In the genomic region with DNA sequence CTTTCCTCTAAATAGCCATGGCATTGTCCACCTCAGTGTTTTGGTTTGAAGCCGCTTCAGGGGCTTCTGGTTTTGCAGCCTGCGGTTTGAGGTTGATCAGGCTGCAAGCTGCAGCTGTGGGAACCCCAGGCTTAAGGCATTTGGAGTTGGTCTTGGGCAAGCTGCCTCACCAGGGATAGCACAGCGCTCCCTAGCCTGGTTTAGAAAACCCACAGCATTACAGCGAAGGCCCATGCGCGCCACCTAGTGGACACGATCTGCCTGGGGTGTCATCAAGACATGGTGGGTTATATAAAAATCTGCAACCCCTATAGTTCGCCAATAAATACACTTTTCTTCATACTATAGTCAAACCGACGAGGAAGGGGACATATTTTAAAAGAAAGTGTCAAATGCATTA, we compare ENCODE assay signal across 8 mouse cellular contexts.
A peak's percentile ranks its signal among the peaks of the same experiment; 100 is the strongest.
DNase-seq lines count a peak whose midpoint lies in the region; ATAC-seq and TF ChIP-seq lines count a peak whose summit lies in the region.

No protein-coding gene starts in this region.

- H3K36me3 ChIP-seq in C2C12 (ENCODE audit: control insufficient read depth, insufficient read depth) = no peaks in the 10 kb centered on the region
- H3K36me3 ChIP-seq in heart, embryonic 11.5 days (ENCODE audit: control insufficient read depth, insufficient read depth, low read length) = no peaks in the 10 kb centered on the region
- H3K36me3 ChIP-seq in kidney, embryonic 15.5 days = no peaks in the 10 kb centered on the region

- no peak; the same call in 1 of the 2 replicates for ATAC-seq in heart, embryonic 11.5 days (replicated peaks; ENCODE audit: insufficient number of reproducible peaks, low FRiP score, low TSS enrichment)
- ATAC-seq in kidney, embryonic 15.5 days (replicated peaks; ENCODE audit: low FRiP score) = peak; percentile 57; the same call in 1 of the 2 replicates

- H3K9me3 ChIP-seq in heart, embryonic 11.5 days (replicated peaks; ENCODE audit: control insufficient read depth, low read length) = no peaks in the 10 kb centered on the region
- H3K9me3 ChIP-seq in kidney, embryonic 15.5 days (replicated peaks) = no peaks in the 10 kb centered on the region

- no peak for TF ChIP-seq POLR2A in bone marrow macrophage, adult 2 months (IDR thresholded peaks at IDR 0.05; ENCODE audit: borderline replicate concordance, low read depth, low read length)
- no peak for TF ChIP-seq POLR2A in embryonic fibroblast, embryonic 13.5 days (IDR thresholded peaks at IDR 0.05; ENCODE audit: low read depth, low read length)

- H3K79me2 ChIP-seq in C2C12 (ENCODE audit: control insufficient read depth, insufficient read depth) = no peaks in the 10 kb centered on the region

- 5% methylated on average over 10 of the region's 10 CpGs for WGBS in heart, embryonic 11.5 days (ENCODE audit: insufficient replicate concordance)
- WGBS in kidney, embryonic 15.5 days = 7% methylated on average over 10 of the region's 10 CpGs

- H3ac ChIP-seq in C2C12 (ENCODE audit: control insufficient read depth, insufficient read length, low read depth) = no peak overlapping the region

- H3K27ac ChIP-seq in bone marrow macrophage, adult 2 months (ENCODE audit: insufficient read depth, low read depth, low read length) = no peak overlapping the region
- no peak overlapping the region for H3K27ac ChIP-seq in embryonic fibroblast, embryonic 13.5 days (ENCODE audit: insufficient read depth, low read length)
- H3K27ac ChIP-seq in heart, embryonic 11.5 days (ENCODE audit: low read depth, low read length) = no peak overlapping the region
- H3K27ac ChIP-seq in kidney, embryonic 15.5 days = peak overlapping the region; percentile 75

- peak; percentile 86 for DNase-seq in liver
- DNase-seq in monocyte, adult 2 months (ENCODE audit: low read depth in 1 of 2, low spot score in 2 of 2) = peak; percentile 58 to 70
- DNase-seq in spleen, postnatal 10 days (ENCODE audit: low spot score in 2 of 2) = peak; percentile 78 to 91

- H3K9ac ChIP-seq in heart, embryonic 11.5 days (ENCODE audit: low read depth, low read length) = no peak overlapping the region; the same call in 1 of the 2 replicates
- H3K9ac ChIP-seq in kidney, embryonic 15.5 days = no peak overlapping the region

- no peak overlapping the region for H3K4me3 ChIP-seq in C2C12 (ENCODE audit: insufficient read depth, poor library complexity, severe bottlenecking)
- H3K4me3 ChIP-seq in bone marrow macrophage, adult 2 months (ENCODE audit: insufficient read depth, low read length) = no peak overlapping the region
- no peak overlapping the region for H3K4me3 ChIP-seq in embryonic fibroblast, embryonic 13.5 days (ENCODE audit: insufficient read depth, low read length)
- no peak overlapping the region; the same call in 1 of the 2 replicates for H3K4me3 ChIP-seq in heart, embryonic 11.5 days (ENCODE audit: low read depth, low read length)
- H3K4me3 ChIP-seq in kidney, embryonic 15.5 days (replicated peaks) = peak overlapping the region; percentile 30

- peak; percentile 92 for TF ChIP-seq CTCF in C2C12 (IDR thresholded peaks at IDR 0.05; ENCODE audit: control insufficient read depth, insufficient read depth, insufficient read length)
- peak; percentile 98 for TF ChIP-seq CTCF in bone marrow macrophage, adult 2 months (IDR thresholded peaks at IDR 0.05; ENCODE audit: low read depth, low read length)
- TF ChIP-seq CTCF in embryonic fibroblast, embryonic 13.5 days (IDR thresholded peaks at IDR 0.05; ENCODE audit: borderline replicate concordance, insufficient read depth, low read length) = peak; percentile 91

- no peaks in the 10 kb centered on the region for H3K79me3 ChIP-seq in C2C12 (ENCODE audit: low read depth)

- H3K4me2 ChIP-seq in heart, embryonic 11.5 days = peak overlapping the region; percentile 72
- H3K4me2 ChIP-seq in kidney, embryonic 15.5 days = peak overlapping the region; percentile 55

- H3K27me3 ChIP-seq in C2C12 (ENCODE audit: control insufficient read depth, insufficient read depth, insufficient read length) = peaks cover 39% of the 10 kb centered on the region
- H3K27me3 ChIP-seq in heart, embryonic 11.5 days (ENCODE audit: control insufficient read depth, insufficient read depth, low read length) = peaks cover 2% of the 10 kb centered on the region; the same call in 1 of the 2 replicates
- H3K27me3 ChIP-seq in kidney, embryonic 15.5 days = peaks cover 10% of the 10 kb centered on the region

- H3K4me1 ChIP-seq in bone marrow macrophage, adult 2 months (ENCODE audit: control insufficient read depth, insufficient read depth, low read length) = peaks cover 3% of the 10 kb centered on the region
- H3K4me1 ChIP-seq in embryonic fibroblast, embryonic 13.5 days (ENCODE audit: control insufficient read depth, insufficient read depth, low read length) = no peaks in the 10 kb centered on the region
- peaks cover 10% of the 10 kb centered on the region for H3K4me1 ChIP-seq in heart, embryonic 11.5 days (ENCODE audit: control insufficient read depth, insufficient read depth, low read length)
- H3K4me1 ChIP-seq in kidney, embryonic 15.5 days = peaks cover 23% of the 10 kb centered on the region

TF ChIP-seq in C2C12, 6 proteins besides CTCF, POLR2A, EP300 and RAD21:
- no peak for TF ChIP-seq CEBPB (IDR thresholded peaks at IDR 0.05; ENCODE audit: low read depth)
- no peak for TF ChIP-seq MYOD1 (IDR thresholded peaks at IDR 0.05; ENCODE audit: control insufficient read depth, insufficient read length, low read depth)
- TF ChIP-seq FOSL1 (IDR thresholded peaks at IDR 0.05; ENCODE audit: insufficient read depth, low read length, poor library complexity, severe bottlenecking) = no peak
- TF ChIP-seq MAX (IDR thresholded peaks at IDR 0.05) = no peak
- TF ChIP-seq MYOG (IDR thresholded peaks at IDR 0.05; ENCODE audit: control insufficient read depth, extremely low read depth, insufficient read length) = no peak
- no peak for TF ChIP-seq USF1 (IDR thresholded peaks at IDR 0.05; ENCODE audit: low read depth)
